15 mouse cellular contexts compared by ENCODE assay signal in genomic region chr1:154152539-154152938, GRCm38 (mm10). TPM values are rescaled to one million over a fixed set of nuclear protein-coding genes. Genes with fewer than 3 reads are reported as not detected.
A peak's percentile ranks its signal among the peaks of the same experiment; 100 is the strongest.
DNase-seq lines count a peak whose midpoint lies in the region; ATAC-seq and TF ChIP-seq lines count a peak whose summit lies in the region.
"Had no signal": no experiment of that assay in that cellular context is flagged by ENCODE, and none has a peak within 500 bp of the region (broad histone marks: within the 10 kb centered on the region; RNA-seq: fewer than 3 reads in every experiment).

No protein-coding gene starts in this region.

- no peaks in the 10 kb centered on the region for H3K36me3 ChIP-seq in heart, adult 2 months (ENCODE audit: control insufficient read depth, insufficient read depth, low read length)
- no peaks in the 10 kb centered on the region for H3K36me3 ChIP-seq in liver, adult 2 months (ENCODE audit: control insufficient read depth, insufficient read depth, low read length)
- H3K36me3 ChIP-seq in liver, embryonic 11.5 days (ENCODE audit: control insufficient read depth, insufficient read depth, low read length): no peaks in the 10 kb centered on the region
- H3K36me3 ChIP-seq: embryonic facial prominence, embryonic 15.5 days; hindbrain, embryonic 12.5 days; stomach, embryonic 15.5 days had no signal

- no peak overlapping the region for H3K4me3 ChIP-seq in heart, adult 2 months
- H3K4me3 ChIP-seq in liver, adult 2 months (ENCODE audit: insufficient read depth, low read depth, low read length): no peak overlapping the region
- no peak overlapping the region for H3K4me3 ChIP-seq in liver, embryonic 11.5 days (ENCODE audit: low read depth, low read length)
- H3K4me3 ChIP-seq: embryonic facial prominence, embryonic 15.5 days; hindbrain, embryonic 12.5 days; stomach, embryonic 15.5 days had no signal

- no peak overlapping the region for H3K27ac ChIP-seq in heart, adult 2 months
- H3K27ac ChIP-seq in liver, adult 2 months (replicated peaks; ENCODE audit: insufficient read depth, low read depth, low read length): no peak overlapping the region
- no peak overlapping the region for H3K27ac ChIP-seq in liver, embryonic 11.5 days (ENCODE audit: low read depth, low read length)
- H3K27ac ChIP-seq: embryonic facial prominence, embryonic 15.5 days; hindbrain, embryonic 12.5 days; stomach, embryonic 15.5 days had no signal

- no peak for DNase-seq in heart, adult 2 months
- DNase-seq in heart, postnatal 14 days: no peak
- DNase-seq in liver, adult 2 months (ENCODE audit: extremely low read depth, low read depth, low spot score): peak; percentile 24
- DNase-seq in liver, embryonic 11.5 days (ENCODE audit: low spot score): no peak
- peak; percentile 46 for DNase-seq in R1 (ENCODE audit: low read depth, low spot score)
- DNase-seq in spleen, postnatal 36 days (ENCODE audit: low spot score in 2 of 2): no peak
- DNase-seq: adrenal gland, postnatal 36 days; cerebellum, adult 11 months; left cerebral cortex, postnatal 4 days had no signal

- no peak overlapping the region for H3K9ac ChIP-seq in heart, adult 2 months (ENCODE audit: low read depth, low read length)
- no peak overlapping the region for H3K9ac ChIP-seq in liver, adult 2 months (ENCODE audit: low read depth, low read length)
- H3K9ac ChIP-seq in liver, embryonic 11.5 days (ENCODE audit: low read depth, low read length): no peak overlapping the region
- H3K9ac ChIP-seq: embryonic facial prominence, embryonic 15.5 days; hindbrain, embryonic 12.5 days; stomach, embryonic 15.5 days had no signal

- WGBS in heart, adult 2 months: 57% methylated on average over 1 of the region's 1 CpGs
- WGBS in liver, adult 2 months: 70% methylated on average over 1 of the region's 1 CpGs
- 79% methylated on average over 1 of the region's 1 CpGs for WGBS in liver, embryonic 11.5 days

- peak; percentile 58 for TF ChIP-seq CTCF in heart, adult 2 months (IDR thresholded peaks at IDR 0.05)
- no peak for TF ChIP-seq CTCF in liver, adult 2 months (IDR thresholded peaks at IDR 0.05; ENCODE audit: low read depth, low read length)

- no peaks in the 10 kb centered on the region for H3K79me2 ChIP-seq in heart, adult 2 months (replicated peaks; ENCODE audit: control insufficient read depth, insufficient read depth, low read length)
- H3K79me2 ChIP-seq in liver, adult 2 months (ENCODE audit: control insufficient read depth, insufficient read depth, low read length): no peaks in the 10 kb centered on the region

- TF ChIP-seq EP300 in heart, adult 2 months (IDR thresholded peaks at IDR 0.05; ENCODE audit: insufficient read depth, low read depth, low read length): no peak

- ATAC-seq in liver, embryonic 11.5 days (replicated peaks; ENCODE audit: low FRiP score): no peak
- ATAC-seq in megakaryocyte-erythroid progenitor cell, adult 5-6 weeks (replicated peaks; ENCODE audit: low FRiP score, low TSS enrichment, poor library complexity, severe bottlenecking): 0 out of 2 replicates have a peak, but pooled peaks have one; percentile 52
- ATAC-seq: midbrain, embryonic 16.5 days had no signal

- no peak overlapping the region for H3K4me2 ChIP-seq in liver, embryonic 11.5 days
- H3K4me2 ChIP-seq: embryonic facial prominence, embryonic 15.5 days; hindbrain, embryonic 12.5 days; stomach, embryonic 15.5 days had no signal

- H3K4me1 ChIP-seq in heart, adult 2 months (ENCODE audit: control insufficient read depth, insufficient read depth, low read length): peaks cover 12% of the 10 kb centered on the region
- peaks cover 18% of the 10 kb centered on the region for H3K4me1 ChIP-seq in liver, adult 2 months (ENCODE audit: control insufficient read depth, insufficient read depth, low read length)
- H3K4me1 ChIP-seq in liver, embryonic 11.5 days (replicated peaks; ENCODE audit: control insufficient read depth, insufficient read depth, low read length): no peaks in the 10 kb centered on the region; the same call in 1 of the 2 replicates

- no peak for TF ChIP-seq POLR2A in heart, adult 2 months (IDR thresholded peaks at IDR 0.05; ENCODE audit: insufficient read depth, low read depth, low read length)
- TF ChIP-seq POLR2A in liver, adult 2 months (IDR thresholded peaks at IDR 0.05; ENCODE audit: extremely low read depth, insufficient read depth, low read length): no peak

- H3K9me3 ChIP-seq in liver, embryonic 11.5 days (ENCODE audit: control insufficient read depth, low read length): no peaks in the 10 kb centered on the region
- H3K9me3 ChIP-seq: embryonic facial prominence, embryonic 15.5 days; hindbrain, embryonic 12.5 days; stomach, embryonic 15.5 days had no signal

- intact Hi-C loops in heart, adult 2 months (cut with DNase I): no loop called here
- intact Hi-C loops in heart, postnatal 14 days (cut with DNase I): loop anchor here (5.0 kb wide), 1 partner anchor 35 kb away; no protein-coding TSS in a partner anchor

- H3K27me3 ChIP-seq in heart, adult 2 months (ENCODE audit: control insufficient read depth, insufficient read depth, low read length): no peaks in the 10 kb centered on the region
- no peaks in the 10 kb centered on the region for H3K27me3 ChIP-seq in liver, adult 2 months (ENCODE audit: control insufficient read depth, insufficient read depth, low read length)
- no peaks in the 10 kb centered on the region for H3K27me3 ChIP-seq in liver, embryonic 11.5 days (replicated peaks; ENCODE audit: control insufficient read depth, insufficient read depth, low read length)
- H3K27me3 ChIP-seq: embryonic facial prominence, embryonic 15.5 days; hindbrain, embryonic 12.5 days; stomach, embryonic 15.5 days had no signal

RNA-seq across cellular contexts. Expression of gene Zfp648, which starts 48.4 kb away (rescaled TPM):
- not detected for total RNA-seq in heart, adult 2 months (2021)
- not detected in 2 replicates for polyA plus RNA-seq in heart, adult 2 months (2012; rRNA removed)
- total RNA-seq in heart, postnatal 14 days (2021): not detected
- not detected in 2 replicates for total RNA-seq in liver, adult 2 months (2014; rRNA removed)
- not detected in 2 replicates for polyA plus RNA-seq in liver, adult 2 months (2012; rRNA removed)
- 0.16 TPM in 1 of 2 replicates, not detected in the other for polyA plus RNA-seq in liver, embryonic 11.5 days (2014; fragmentation: Nextera tagmentation; extraction: Ambion mirVana)
- total RNA-seq in megakaryocyte-erythroid progenitor cell, adult 5-6 weeks (2014; fragmentation: Nextera tagmentation): not detected in 2 replicates
- total RNA-seq in megakaryocyte-erythroid progenitor cell, adult 5-6 weeks (2017): not detected in 2 replicates
- total RNA-seq: neutrophil, adult 5-6 weeks had no signal
- polyA plus RNA-seq: stomach, embryonic 15.5 days had no signal

Comparison
In these comparisons a context has a peak if more than half of its experiments do, and no peak if none do; other contexts are left out.
1. DNase-seq: peak in liver, adult 2 months (single experiment) and R1 (single experiment); none in heart, adult 2 months (0 of 2), heart, postnatal 14 days (0 of 2), liver, embryonic 11.5 days (single experiment) and spleen, postnatal 36 days (0 of 2).